Mouse (Mus musculus): ENCODE results near the gene Arhgap4. TPM values are rescaled to one million over a fixed set of nuclear protein-coding genes. Genes with fewer than 3 reads are reported as not detected.

The Arhgap4 gene
- polyA plus RNA-seq, 1 experiment, result 1.1 TPM

GRCm38 (mm10) chrX:73931871-73932270 lies 10.2 kb upstream of the Arhgap4 start:
- TF ChIP-seq GATA1 (IDR thresholded peaks at IDR 0.05; ENCODE audit: low read length), result no peak

GRCm38 (mm10) chrX:73930402-73931062 lies 8.9 kb upstream of the Arhgap4 start, which contains the start of gene Renbp:
Gene Renbp (minus strand): TSS chrX:73930850.
- no peak for TF ChIP-seq GATA1 (IDR thresholded peaks at IDR 0.05; ENCODE audit: low read length)

- TF ChIP-seq GATA1 (IDR thresholded peaks at IDR 0.05; ENCODE audit: low read length), result no peak
These were observed 846 bp upstream of the Arhgap4 start for GRCm38 (mm10) chrX:73922550-73922882.

GRCm38 (mm10) chrX:73921285-73921822 lies 316 bp downstream of the Arhgap4 start:
- TF ChIP-seq GATA1 (IDR thresholded peaks at IDR 0.05; ENCODE audit: low read length), result no peak

GRCm38 (mm10) chrX:73918631-73919030 lies 3.0 kb downstream of the Arhgap4 start:
- TF ChIP-seq GATA1 (IDR thresholded peaks at IDR 0.05; ENCODE audit: low read length), result no peak

- TF ChIP-seq GATA1 (IDR thresholded peaks at IDR 0.05; ENCODE audit: low read length), result no peak
These were observed 4.7 kb downstream of the Arhgap4 start for GRCm38 (mm10) chrX:73916945-73917344.

- TF ChIP-seq GATA1 (IDR thresholded peaks at IDR 0.05; ENCODE audit: low read length), result no peak
These were observed 6.6 kb downstream of the Arhgap4 start for GRCm38 (mm10) chrX:73914827-73915703.

- no peak for TF ChIP-seq GATA1 (IDR thresholded peaks at IDR 0.05; ENCODE audit: low read length)
These were observed 10.1 kb downstream of the Arhgap4 start for GRCm38 (mm10) chrX:73911588-73911987.

GRCm38 (mm10) chrX:73911156-73911555 lies 10.5 kb downstream of the Arhgap4 start:
- TF ChIP-seq GATA1 (IDR thresholded peaks at IDR 0.05; ENCODE audit: low read length), result no peak

- no peak for TF ChIP-seq GATA1 (IDR thresholded peaks at IDR 0.05; ENCODE audit: low read length)
These were observed 11.2 kb downstream of the Arhgap4 start for GRCm38 (mm10) chrX:73910451-73910850.

- TF ChIP-seq GATA1 (IDR thresholded peaks at IDR 0.05; ENCODE audit: low read length), result no peak
These were observed 11.6 kb downstream of the Arhgap4 start for GRCm38 (mm10) chrX:73910049-73910448.

GRCm38 (mm10) chrX:73897959-73898358 lies 23.7 kb downstream of the Arhgap4 start:
- no peak for TF ChIP-seq GATA1 (IDR thresholded peaks at IDR 0.05; ENCODE audit: low read length)

GRCm38 (mm10) chrX:73895719-73896118 lies 26.0 kb downstream of the Arhgap4 start, which contains the start of gene L1cam:
Gene L1cam (minus strand): TSS chrX:73896105.
- no peak for TF ChIP-seq GATA1 (IDR thresholded peaks at IDR 0.05; ENCODE audit: low read length)

- no peak for TF ChIP-seq GATA1 (IDR thresholded peaks at IDR 0.05; ENCODE audit: low read length)
These were observed 28.8 kb downstream of the Arhgap4 start for GRCm38 (mm10) chrX:73892833-73893232.

GRCm38 (mm10) chrX:73891551-73892152 lies 30.0 kb downstream of the Arhgap4 start, which contains the start of gene Avpr2:
Gene Avpr2 (plus strand): TSS chrX:73892102.
- TF ChIP-seq GATA1 (IDR thresholded peaks at IDR 0.05; ENCODE audit: low read length), result no peak

GRCm38 (mm10) chrX:73881463-73881862 lies 40.2 kb downstream of the Arhgap4 start:
- no peak for TF ChIP-seq GATA1 (IDR thresholded peaks at IDR 0.05; ENCODE audit: low read length)
